Mouse (Mus musculus): ENCODE measurements around the gene Bola1. TPM values are rescaled to one million over a fixed set of nuclear protein-coding genes. Genes with fewer than 3 reads are reported as not detected.
A peak's percentile ranks its signal among the peaks of the same experiment; 100 is the strongest.

Bola1 gene
- polyA plus RNA-seq, 1 experiment from 2014 or later: 51.6 TPM

DNA sequence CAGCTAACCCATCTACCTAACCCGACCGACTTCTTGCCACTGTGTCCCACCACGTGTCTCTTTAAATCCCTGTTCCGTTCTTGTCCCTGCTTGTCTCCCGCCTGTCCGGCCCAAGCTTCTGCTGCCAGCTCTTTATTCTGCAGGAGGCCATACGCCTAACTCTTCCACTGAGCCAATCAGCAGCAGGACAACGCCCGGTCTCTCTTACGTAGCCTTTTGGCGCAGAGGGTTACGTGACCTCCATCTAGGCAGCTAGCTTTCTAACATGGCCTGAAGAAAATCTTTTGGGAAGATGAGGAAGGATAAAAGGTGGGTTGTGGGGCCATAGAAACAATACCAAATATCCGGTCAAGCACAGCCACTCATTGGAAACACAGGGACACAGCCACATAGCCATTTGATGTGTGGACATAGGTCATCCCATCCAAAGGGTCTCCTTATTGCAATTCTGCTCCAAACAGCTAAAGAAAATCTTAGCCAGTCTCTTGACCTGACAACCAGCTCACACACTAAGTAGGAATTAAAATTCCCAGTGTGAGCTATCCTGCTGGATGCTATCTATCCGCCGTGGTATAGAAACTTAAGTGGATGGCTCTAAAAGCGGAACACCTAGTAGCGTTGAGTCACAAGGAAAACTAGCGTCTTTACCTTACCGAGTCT is 42.8 kb upstream of the Bola1 start:
- Histone ChIP-seq H3K27ac (ENCODE audit: low read length) (peak overlapping the region; percentile 97), H3K9ac (ENCODE audit: low read length) (peak overlapping the region; percentile 82), H3K9me3 (ENCODE audit: control insufficient read depth, low read length) (no peaks in the 10 kb centered on the region), H3K4me1 (replicated peaks; ENCODE audit: control insufficient read depth, insufficient read depth, low read length) (peaks cover 12% of the 10 kb centered on the region), H3K36me3 (ENCODE audit: control insufficient read depth, insufficient read depth, low read length) (no peaks in the 10 kb centered on the region), H3K27me3 (ENCODE audit: control insufficient read depth, insufficient read depth, low read depth, low read length) (no peaks in the 10 kb centered on the region), H3K4me2 (ENCODE audit: low read depth, low read length) (peak overlapping the region; percentile 84), H3K4me3 (ENCODE audit: low read length) (peak overlapping the region; percentile 63)
- WGBS: 1% methylated on average over 19 of the region's 19 CpGs
- peak; percentile 86 for ATAC-seq (ENCODE audit: low read depth)

DNA sequence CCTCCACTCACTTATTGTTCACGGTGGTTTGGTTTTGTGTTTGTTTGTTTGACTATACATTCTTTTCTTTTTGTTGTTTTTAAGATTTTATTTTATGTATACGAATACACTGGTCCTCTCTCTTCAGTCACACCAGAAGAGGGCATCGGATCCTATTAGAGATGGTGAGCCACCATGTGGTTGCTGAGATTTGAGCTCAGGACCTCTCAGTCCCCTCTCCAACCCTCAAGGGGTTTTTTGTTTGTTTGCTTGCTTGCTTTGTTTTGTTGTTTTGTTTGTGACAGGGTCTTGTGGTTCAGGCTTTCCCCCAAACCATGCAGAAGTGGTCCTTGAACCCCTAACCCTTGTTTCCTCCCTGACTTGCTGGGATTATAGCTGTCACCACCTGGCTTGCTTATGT is 42.1 kb upstream of the Bola1 start:
- WGBS: 51% methylated on average over 3 of the region's 3 CpGs
- no peaks in the 10 kb centered on the region for H3K27me3 ChIP-seq (ENCODE audit: control insufficient read depth, insufficient read depth, low read depth, low read length)
- H3K36me3 ChIP-seq (ENCODE audit: control insufficient read depth, insufficient read depth, low read length): no peaks in the 10 kb centered on the region
- no peak for ATAC-seq (ENCODE audit: low read depth)
- peak overlapping the region; percentile 82 for H3K9ac ChIP-seq (ENCODE audit: low read length)
- peak overlapping the region; percentile 97 for H3K27ac ChIP-seq (ENCODE audit: low read length)
- peak overlapping the region; percentile 63 for H3K4me3 ChIP-seq (ENCODE audit: low read length)
- no peaks in the 10 kb centered on the region for H3K9me3 ChIP-seq (ENCODE audit: control insufficient read depth, low read length)
- H3K4me1 ChIP-seq (replicated peaks; ENCODE audit: control insufficient read depth, insufficient read depth, low read length): peaks cover 12% of the 10 kb centered on the region
- H3K4me2 ChIP-seq (ENCODE audit: low read depth, low read length): peak overlapping the region; percentile 84

DNA sequence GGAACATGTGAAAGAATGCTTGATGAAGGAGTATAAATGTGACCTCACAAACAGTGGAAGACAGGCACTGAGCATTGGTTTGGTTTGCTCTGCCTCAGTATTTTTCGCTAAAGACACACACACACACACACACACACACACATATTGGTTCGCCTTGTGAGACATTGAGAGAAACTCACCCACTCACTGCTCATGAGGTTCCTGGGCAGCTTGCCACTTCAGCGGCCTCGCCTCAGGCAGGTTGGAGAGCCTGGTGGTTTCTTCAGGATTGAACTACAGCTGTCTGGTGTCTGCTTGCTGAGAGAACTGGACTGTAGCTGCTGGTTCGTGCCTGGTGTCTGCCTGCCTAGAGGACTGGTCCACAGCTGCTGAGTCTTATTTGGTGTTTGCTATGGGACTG is 40.7 kb upstream of the Bola1 start:
- no peak overlapping the region for H3K27ac ChIP-seq (ENCODE audit: low read length)
- ATAC-seq (ENCODE audit: low read depth): no peak
- no peaks in the 10 kb centered on the region for H3K36me3 ChIP-seq (ENCODE audit: control insufficient read depth, insufficient read depth, low read length)
- WGBS: 90% methylated on average over 5 of the region's 5 CpGs
- H3K9me3 ChIP-seq (ENCODE audit: control insufficient read depth, low read length): no peaks in the 10 kb centered on the region
- peaks cover 12% of the 10 kb centered on the region for H3K4me1 ChIP-seq (replicated peaks; ENCODE audit: control insufficient read depth, insufficient read depth, low read length)
- H3K27me3 ChIP-seq (ENCODE audit: control insufficient read depth, insufficient read depth, low read depth, low read length): peaks cover 4% of the 10 kb centered on the region; the same call in 1 of the 2 replicates
- no peak overlapping the region for H3K4me3 ChIP-seq (ENCODE audit: low read length)
- H3K9ac ChIP-seq (ENCODE audit: low read length): no peak overlapping the region
- no peak overlapping the region for H3K4me2 ChIP-seq (ENCODE audit: low read depth, low read length)

DNA sequence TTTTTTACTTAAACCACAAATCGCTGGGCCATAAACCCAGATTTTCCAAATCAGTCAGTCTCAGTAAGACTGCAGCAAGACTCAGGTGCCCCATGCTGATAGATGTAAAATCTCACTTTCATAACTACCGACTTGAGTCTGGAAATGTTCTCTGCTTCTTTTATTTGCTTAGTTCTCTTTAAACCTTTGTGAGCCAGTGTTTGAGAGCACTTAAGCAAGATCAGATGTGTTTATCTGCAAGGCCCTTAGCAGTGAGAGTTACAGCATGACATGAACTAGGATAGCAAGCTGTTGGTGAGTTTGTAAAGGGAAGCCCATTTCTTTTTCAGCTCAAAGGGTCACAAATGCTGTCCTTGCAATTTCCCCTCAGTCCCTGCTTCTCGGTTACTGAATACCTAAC is 37.7 kb upstream of the Bola1 start:
- H3K36me3 ChIP-seq (ENCODE audit: control insufficient read depth, insufficient read depth, low read length): no peaks in the 10 kb centered on the region
- ATAC-seq (ENCODE audit: low read depth): no peak
- no peak overlapping the region for H3K9ac ChIP-seq (ENCODE audit: low read length)
- peaks cover 20% of the 10 kb centered on the region for H3K27me3 ChIP-seq (ENCODE audit: control insufficient read depth, insufficient read depth, low read depth, low read length)
- no peak overlapping the region for H3K4me2 ChIP-seq (ENCODE audit: low read depth, low read length)
- no peaks in the 10 kb centered on the region for H3K9me3 ChIP-seq (ENCODE audit: control insufficient read depth, low read length)
- no peak overlapping the region for H3K27ac ChIP-seq (ENCODE audit: low read length)
- H3K4me3 ChIP-seq (ENCODE audit: low read length): no peak overlapping the region
- 50% methylated on average over 3 of the region's 3 CpGs for WGBS
- peaks cover 7% of the 10 kb centered on the region for H3K4me1 ChIP-seq (replicated peaks; ENCODE audit: control insufficient read depth, insufficient read depth, low read length)

DNA sequence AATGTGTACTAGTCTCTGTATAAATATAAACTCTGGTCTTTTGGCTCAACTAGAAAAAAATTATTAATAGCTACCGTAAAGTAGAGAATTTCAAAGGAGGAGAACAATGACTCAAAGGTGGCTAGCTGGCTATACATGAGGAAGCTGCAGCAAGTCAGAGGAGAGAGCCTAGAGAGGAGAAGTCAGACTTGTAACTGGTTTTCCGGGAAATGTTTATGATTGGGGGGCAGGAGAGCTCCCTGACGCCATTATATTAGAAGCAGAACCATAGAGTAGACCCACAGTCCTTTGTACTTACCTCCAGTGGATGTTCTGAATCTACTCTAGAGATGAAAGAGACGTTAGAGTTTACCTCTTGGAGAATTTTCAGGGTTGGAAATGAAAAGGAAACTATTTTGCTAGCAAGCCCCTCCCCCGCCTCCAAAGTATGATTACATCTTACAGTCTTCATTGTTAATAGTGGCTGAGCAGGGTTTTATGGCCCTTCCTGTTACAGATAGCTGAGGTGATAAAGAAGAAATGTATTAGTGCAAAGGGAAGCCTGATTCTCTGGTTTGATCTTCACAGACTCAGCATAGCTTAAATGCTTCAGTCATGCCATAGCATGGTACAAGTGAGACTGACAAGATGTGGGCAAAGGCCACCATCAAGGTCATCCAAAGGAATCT is 36.6 kb upstream of the Bola1 start:
- ATAC-seq (ENCODE audit: low read depth): no peak
- H3K27me3 ChIP-seq (ENCODE audit: control insufficient read depth, insufficient read depth, low read depth, low read length): peaks cover 20% of the 10 kb centered on the region
- H3K27ac ChIP-seq (ENCODE audit: low read length): 0 out of 2 replicates have a peak overlapping the region, but pooled peaks have one; percentile 31
- no peaks in the 10 kb centered on the region for H3K36me3 ChIP-seq (ENCODE audit: control insufficient read depth, insufficient read depth, low read length)
- H3K4me1 ChIP-seq (replicated peaks; ENCODE audit: control insufficient read depth, insufficient read depth, low read length): 0 out of 2 replicates have a peak, but pooled peaks cover 2% of the 10 kb centered on the region
- WGBS: 53% methylated on average over 5 of the region's 5 CpGs
- H3K4me3 ChIP-seq (ENCODE audit: low read length): no peak overlapping the region
- H3K9ac ChIP-seq (ENCODE audit: low read length): no peak overlapping the region
- no peaks in the 10 kb centered on the region for H3K9me3 ChIP-seq (ENCODE audit: control insufficient read depth, low read length)
- H3K4me2 ChIP-seq (ENCODE audit: low read depth, low read length): no peak overlapping the region

DNA sequence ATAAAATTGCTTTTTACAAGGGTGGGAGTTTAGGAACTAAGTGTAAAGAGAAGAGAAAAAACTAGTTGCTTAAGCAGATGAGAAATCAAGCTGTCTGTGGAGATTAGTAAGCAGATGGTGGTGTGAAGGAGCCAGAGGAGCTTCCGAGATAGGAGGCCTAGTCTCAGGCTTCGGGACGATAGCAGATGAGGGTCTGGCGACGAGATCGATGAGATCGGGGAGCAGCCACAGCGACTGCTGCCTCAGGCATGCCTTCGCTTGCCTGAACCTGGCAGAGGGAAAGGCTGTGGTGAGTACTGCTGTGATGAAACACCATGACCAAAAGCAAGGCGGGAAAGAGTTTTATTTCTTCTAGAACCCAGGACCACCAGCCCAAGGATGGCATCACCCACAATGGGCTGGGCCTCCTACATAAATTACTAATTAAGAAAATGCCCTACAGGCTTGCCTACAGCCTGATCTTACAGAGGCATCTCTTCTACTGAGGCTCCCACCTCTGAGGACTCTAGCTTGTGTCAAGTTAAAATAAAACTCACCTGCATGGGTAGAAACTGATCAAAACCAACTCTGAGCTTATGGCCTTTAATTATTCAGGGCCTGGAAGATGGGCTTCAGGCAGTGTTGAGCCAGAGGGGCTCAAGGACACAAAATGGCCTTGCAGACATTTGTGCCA is 35.3 kb upstream of the Bola1 start:
- no peaks in the 10 kb centered on the region for H3K9me3 ChIP-seq (ENCODE audit: control insufficient read depth, low read length)
- H3K4me2 ChIP-seq (ENCODE audit: low read depth, low read length): no peak overlapping the region
- no peak overlapping the region for H3K9ac ChIP-seq (ENCODE audit: low read length)
- peaks cover 20% of the 10 kb centered on the region for H3K27me3 ChIP-seq (ENCODE audit: control insufficient read depth, insufficient read depth, low read depth, low read length)
- no peak overlapping the region for H3K27ac ChIP-seq (ENCODE audit: low read length)
- H3K4me3 ChIP-seq (ENCODE audit: low read length): no peak overlapping the region
- ATAC-seq (ENCODE audit: low read depth): no peak
- 0 out of 2 replicates have a peak, but pooled peaks cover 2% of the 10 kb centered on the region for H3K4me1 ChIP-seq (replicated peaks; ENCODE audit: control insufficient read depth, insufficient read depth, low read length)
- WGBS: 38% methylated on average over 10 of the region's 10 CpGs
- H3K36me3 ChIP-seq (ENCODE audit: control insufficient read depth, insufficient read depth, low read length): no peaks in the 10 kb centered on the region

DNA sequence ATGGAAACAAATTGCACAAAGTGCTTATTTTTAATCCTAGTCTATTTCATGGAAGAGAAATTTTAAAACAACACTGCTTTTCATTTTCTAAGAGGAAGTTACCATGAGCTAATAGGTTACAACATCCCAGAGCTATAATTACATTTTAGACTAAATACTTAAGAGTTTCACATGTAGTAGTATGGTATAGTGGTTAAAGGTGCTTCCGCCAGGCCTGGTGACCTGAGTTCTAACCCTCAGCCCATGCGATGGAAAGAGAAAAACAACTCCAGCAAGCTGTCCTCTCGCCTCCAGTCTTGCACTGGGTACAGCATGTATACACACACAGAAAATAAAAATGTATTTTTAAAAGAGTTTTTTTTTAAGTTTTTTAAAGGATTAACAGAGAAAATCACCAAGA is 32.3 kb upstream of the Bola1 start:
- no peak overlapping the region for H3K4me2 ChIP-seq (ENCODE audit: low read depth, low read length)
- H3K27me3 ChIP-seq (ENCODE audit: control insufficient read depth, insufficient read depth, low read depth, low read length): peaks cover 20% of the 10 kb centered on the region
- H3K4me1 ChIP-seq (replicated peaks; ENCODE audit: control insufficient read depth, insufficient read depth, low read length): peaks cover 14% of the 10 kb centered on the region
- no peak overlapping the region for H3K27ac ChIP-seq (ENCODE audit: low read length)
- no peaks in the 10 kb centered on the region for H3K36me3 ChIP-seq (ENCODE audit: control insufficient read depth, insufficient read depth, low read length)
- ATAC-seq (ENCODE audit: low read depth): no peak
- H3K4me3 ChIP-seq (ENCODE audit: low read length): no peak overlapping the region
- H3K9me3 ChIP-seq (ENCODE audit: control insufficient read depth, low read length): no peaks in the 10 kb centered on the region
- WGBS: 79% methylated on average over 3 of the region's 3 CpGs
- no peak overlapping the region for H3K9ac ChIP-seq (ENCODE audit: low read length)

DNA sequence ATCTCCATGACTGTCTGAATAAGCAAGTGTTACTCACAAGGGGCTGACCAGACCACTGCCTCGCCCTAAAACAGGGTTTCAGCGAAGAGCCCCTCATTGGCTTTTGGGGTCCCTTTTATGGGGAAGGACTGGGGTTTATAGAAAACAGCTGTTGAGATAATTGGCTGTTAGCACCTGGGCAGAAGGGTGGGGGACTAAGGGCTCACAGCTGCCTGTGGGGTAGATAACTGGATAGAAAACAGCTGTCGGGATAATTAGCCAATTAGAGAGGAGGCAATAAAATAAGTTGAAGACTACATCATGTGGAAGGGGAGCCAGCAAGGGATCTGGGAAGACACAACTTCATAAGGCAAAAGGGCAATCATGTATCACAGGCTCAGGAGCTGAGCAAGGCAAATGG is 31.4 kb upstream of the Bola1 start:
- Histone ChIP-seq H3K4me2 (ENCODE audit: low read depth, low read length) (no peak overlapping the region), H3K9me3 (ENCODE audit: control insufficient read depth, low read length) (no peaks in the 10 kb centered on the region), H3K27me3 (ENCODE audit: control insufficient read depth, insufficient read depth, low read depth, low read length) (peaks cover 20% of the 10 kb centered on the region), H3K9ac (ENCODE audit: low read length) (no peak overlapping the region), H3K27ac (ENCODE audit: low read length) (no peak overlapping the region), H3K4me1 (replicated peaks; ENCODE audit: control insufficient read depth, insufficient read depth, low read length) (peaks cover 14% of the 10 kb centered on the region), H3K4me3 (ENCODE audit: low read length) (no peak overlapping the region), H3K36me3 (ENCODE audit: control insufficient read depth, insufficient read depth, low read length) (no peaks in the 10 kb centered on the region)
- 62% methylated on average over 3 of the region's 3 CpGs for WGBS
- no peak for ATAC-seq (ENCODE audit: low read depth)

DNA sequence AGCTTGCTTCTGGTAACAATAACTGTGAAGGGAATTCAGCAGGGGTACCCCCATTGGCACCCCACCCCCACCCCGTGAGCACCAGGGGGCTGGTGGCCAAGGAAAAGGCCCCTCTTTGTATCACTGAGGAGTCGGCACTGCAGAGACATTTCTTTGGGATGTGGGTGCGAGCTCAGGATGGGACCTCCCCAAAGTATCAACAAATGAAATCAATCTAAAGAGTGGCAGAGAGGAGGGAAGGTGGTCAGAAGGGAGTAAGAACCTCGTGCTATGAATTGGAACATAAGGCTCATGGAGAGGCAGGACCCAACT is 29.5 kb upstream of the Bola1 start:
- Histone ChIP-seq H3K9me3 (ENCODE audit: control insufficient read depth, low read length) (no peaks in the 10 kb centered on the region), H3K27me3 (ENCODE audit: control insufficient read depth, insufficient read depth, low read depth, low read length) (peaks cover 9% of the 10 kb centered on the region; the same call in 1 of the 2 replicates), H3K4me1 (replicated peaks; ENCODE audit: control insufficient read depth, insufficient read depth, low read length) (peaks cover 17% of the 10 kb centered on the region), H3K9ac (ENCODE audit: low read length) (peak overlapping the region; percentile 37), H3K36me3 (ENCODE audit: control insufficient read depth, insufficient read depth, low read length) (no peaks in the 10 kb centered on the region), H3K27ac (ENCODE audit: low read length) (no peak overlapping the region), H3K4me3 (ENCODE audit: low read length) (peak overlapping the region; percentile 53), H3K4me2 (ENCODE audit: low read depth, low read length) (peak overlapping the region; percentile 46)
- WGBS: 46% methylated on average over 4 of the region's 4 CpGs
- no peak for ATAC-seq (ENCODE audit: low read depth)
